8 mouse cellular contexts compared by ENCODE assay signal in the genomic region with DNA sequence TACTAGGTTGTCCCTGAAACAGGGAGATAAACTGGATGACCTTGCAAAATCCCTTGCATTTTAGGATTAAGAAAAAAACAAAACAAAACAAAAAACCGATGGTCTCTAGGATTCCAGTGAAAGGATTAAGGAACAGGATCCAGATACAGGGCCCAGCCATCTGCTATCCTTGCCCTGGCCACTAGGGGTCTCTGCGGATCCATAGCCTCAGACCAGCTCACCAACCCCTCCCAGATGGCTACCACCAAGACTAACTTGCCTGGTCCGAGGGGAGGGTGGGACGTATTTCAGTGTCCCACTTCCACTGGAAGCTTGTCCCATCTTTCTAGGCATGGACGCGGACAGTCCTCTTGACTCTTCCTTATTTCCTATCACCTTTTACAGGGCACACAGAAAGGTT.
DNase-seq lines count a peak whose midpoint lies in the region; ATAC-seq and TF ChIP-seq lines count a peak whose summit lies in the region.

No protein-coding gene starts in this region.

- DNase-seq in 3134 (ENCODE audit: extremely low read depth, insufficient read length, low spot score), result peak; percentile 30
- DNase-seq in adrenal gland, postnatal 36 days, result peak; percentile 74 to 75
- DNase-seq in heart, adult 9 months (ENCODE audit: low spot score in 2 of 2), result peak; percentile 62 to 78
- peak; percentile 35 to 70 for DNase-seq in kidney, adult 8-10 months

- ATAC-seq in embryonic facial prominence, embryonic 13.5 days (ENCODE audit: insufficient number of reproducible peaks, insufficient read depth, low FRiP score, low TSS enrichment, low read depth), result no peak
- peak; percentile 58 for ATAC-seq in limb, embryonic 12.5 days (ENCODE audit: insufficient number of reproducible peaks, insufficient read depth, low FRiP score, low TSS enrichment, low read depth)
- ATAC-seq in stomach, embryonic 14.5 days (ENCODE audit: insufficient number of reproducible peaks, insufficient read depth, low FRiP score, low read depth), result peak; percentile 46; the same call in 1 of the 2 replicates

- peak overlapping the region; percentile 75 for H3K27ac ChIP-seq in embryonic facial prominence, embryonic 13.5 days
- no peak overlapping the region for H3K27ac ChIP-seq in limb, embryonic 12.5 days
- H3K27ac ChIP-seq in stomach, embryonic 14.5 days (ENCODE audit: low read length), result peak overlapping the region; percentile 68; the same call in 1 of the 2 replicates

- H3K9me3 ChIP-seq in embryonic facial prominence, embryonic 13.5 days, result no peaks in the 10 kb centered on the region
- no peaks in the 10 kb centered on the region for H3K9me3 ChIP-seq in limb, embryonic 12.5 days
- no peaks in the 10 kb centered on the region for H3K9me3 ChIP-seq in stomach, embryonic 14.5 days (ENCODE audit: control insufficient read depth, low read depth, low read length)

- H3K9ac ChIP-seq in embryonic facial prominence, embryonic 13.5 days, result no peak overlapping the region
- H3K9ac ChIP-seq in limb, embryonic 12.5 days (replicated peaks), result no peak overlapping the region
- H3K9ac ChIP-seq in stomach, embryonic 14.5 days (replicated peaks; ENCODE audit: low read depth, low read length), result no peak overlapping the region

- H3K27me3 ChIP-seq in embryonic facial prominence, embryonic 13.5 days, result no peaks in the 10 kb centered on the region
- peaks cover 69% of the 10 kb centered on the region for H3K27me3 ChIP-seq in limb, embryonic 12.5 days
- no peaks in the 10 kb centered on the region for H3K27me3 ChIP-seq in myocyte (ENCODE audit: control insufficient read depth, insufficient read depth, insufficient read length)
- H3K27me3 ChIP-seq in stomach, embryonic 14.5 days (ENCODE audit: control insufficient read depth, insufficient read depth, low read length), result no peaks in the 10 kb centered on the region

- H3ac ChIP-seq in myocyte (ENCODE audit: control insufficient read depth, insufficient read length), result no peak overlapping the region

- TF ChIP-seq POLR2A in myocyte (IDR thresholded peaks at IDR 0.05; ENCODE audit: insufficient read length, low read depth), result no peak

- H3K4me1 ChIP-seq in embryonic facial prominence, embryonic 13.5 days, result peaks cover 27% of the 10 kb centered on the region
- peaks cover 12% of the 10 kb centered on the region for H3K4me1 ChIP-seq in limb, embryonic 12.5 days (replicated peaks)
- H3K4me1 ChIP-seq in stomach, embryonic 14.5 days (ENCODE audit: control insufficient read depth, insufficient read depth, low read length), result 0 out of 2 replicates have a peak, but pooled peaks cover 15% of the 10 kb centered on the region

- no peak overlapping the region for H3K4me3 ChIP-seq in embryonic facial prominence, embryonic 13.5 days
- H3K4me3 ChIP-seq in limb, embryonic 12.5 days (replicated peaks), result no peak overlapping the region
- H3K4me3 ChIP-seq in myocyte, result no peak overlapping the region
- no peak overlapping the region for H3K4me3 ChIP-seq in stomach, embryonic 14.5 days (ENCODE audit: low read depth, low read length)

- peak overlapping the region; percentile 44 for H3K4me2 ChIP-seq in embryonic facial prominence, embryonic 13.5 days
- H3K4me2 ChIP-seq in limb, embryonic 12.5 days, result no peak overlapping the region
- peak overlapping the region; percentile 62 for H3K4me2 ChIP-seq in myocyte (ENCODE audit: low read depth)
- no peak overlapping the region; the same call in 1 of the 2 replicates for H3K4me2 ChIP-seq in stomach, embryonic 14.5 days (replicated peaks; ENCODE audit: low read depth, low read length)

- H3K79me2 ChIP-seq in myocyte (ENCODE audit: control insufficient read depth, insufficient read depth), result no peaks in the 10 kb centered on the region

- 7% methylated on average over 6 of the region's 6 CpGs for WGBS in embryonic facial prominence, embryonic 13.5 days
- 5% methylated on average over 6 of the region's 6 CpGs for WGBS in limb, embryonic 12.5 days
- WGBS in stomach, embryonic 14.5 days, result 6% methylated on average over 6 of the region's 6 CpGs

- H3K36me3 ChIP-seq in embryonic facial prominence, embryonic 13.5 days, result no peaks in the 10 kb centered on the region
- H3K36me3 ChIP-seq in limb, embryonic 12.5 days, result no peaks in the 10 kb centered on the region
- H3K36me3 ChIP-seq in myocyte (ENCODE audit: control insufficient read depth, insufficient read depth), result no peaks in the 10 kb centered on the region
- H3K36me3 ChIP-seq in stomach, embryonic 14.5 days (ENCODE audit: control insufficient read depth, insufficient read depth, low read length), result no peaks in the 10 kb centered on the region

TF ChIP-seq in myocyte, 11 proteins besides CTCF, POLR2A, EP300 and RAD21:
- peak in 1 of 3 experiments; percentile 18 for TF ChIP-seq MYOD1 (IDR thresholded peaks at IDR 0.05; ENCODE audit: control insufficient read depth in 1 of 3, insufficient read length in 2 of 3, low read depth in 2 of 3)
- no peak for TF ChIP-seq CEBPB (IDR thresholded peaks at IDR 0.05; ENCODE audit: insufficient read depth, poor library complexity, severe bottlenecking)

Comparison
In these comparisons a context has a peak if more than half of its experiments do, and no peak if none do; other contexts are left out.
1. H3K4me2 ChIP-seq: peak in embryonic facial prominence, embryonic 13.5 days (single experiment) and myocyte (single experiment); none in limb, embryonic 12.5 days (single experiment) and stomach, embryonic 14.5 days (single experiment).
2. Peak in every context shown above with its lines, with median percentiles within 50 percentile points of each other: DNase-seq.